Mouse (Mus musculus): ENCODE results near the gene Gm8251. TPM values are rescaled to one million over a fixed set of nuclear protein-coding genes. Genes with fewer than 3 reads are reported as not detected.
"Not testable (repeated sequence)": the region's sequence is repeated elsewhere in the genome, so short reads cannot be mapped to it uniquely, and the experiment has no call there.

The Gm8251 gene
- not detected for total RNA-seq (2021)
- long read RNA-seq, experiment 1, result 0 reads
- long read RNA-seq, experiment 2, result 0 reads

DNA sequence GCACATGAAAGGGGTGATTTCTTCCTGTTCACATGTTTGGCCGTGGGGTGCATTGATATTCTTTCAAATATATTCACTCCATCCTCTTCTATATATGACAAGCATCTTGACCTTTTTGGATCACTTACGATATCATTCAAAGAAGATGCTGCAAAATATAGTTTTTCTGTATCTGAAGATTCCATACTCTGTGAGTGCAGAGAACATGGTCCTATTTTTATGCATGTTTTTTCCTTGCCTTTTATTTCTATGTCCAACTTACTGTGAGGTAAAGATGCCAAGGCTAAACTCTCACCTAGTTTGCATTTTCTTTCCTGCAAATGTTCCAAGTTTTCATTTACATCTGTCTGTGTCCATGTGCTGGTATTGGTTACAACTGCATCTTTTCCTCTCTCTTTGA is at the start of gene Gm8251:
Gm8251 (minus strand) TSS at position 101 of the 400 bp plus-strand sequence.
- no peak for DNase-seq (ENCODE audit: low spot score in 2 of 2)

DNA sequence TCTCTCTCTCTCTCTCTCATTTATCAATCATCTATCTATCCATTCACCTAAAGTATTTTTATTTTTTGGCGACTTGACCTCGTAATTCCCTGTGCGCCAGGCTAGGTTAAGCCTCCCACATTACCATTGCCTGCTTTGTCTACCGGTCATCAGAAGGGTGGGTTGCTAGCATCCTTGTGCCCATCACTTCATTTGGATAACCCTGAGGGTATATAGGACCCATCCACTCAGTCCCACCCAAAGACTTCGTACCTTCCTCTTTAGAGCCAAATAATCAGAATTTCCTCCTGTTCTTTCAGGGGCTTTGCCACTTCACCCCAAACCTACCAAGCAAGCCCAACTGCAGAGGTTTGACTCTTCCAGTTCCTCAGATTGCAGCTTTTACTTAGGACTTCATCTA is 41.2 kb upstream of the Gm8251 start:
- DNase-seq (ENCODE audit: low spot score in 2 of 2), result no peak

DNA sequence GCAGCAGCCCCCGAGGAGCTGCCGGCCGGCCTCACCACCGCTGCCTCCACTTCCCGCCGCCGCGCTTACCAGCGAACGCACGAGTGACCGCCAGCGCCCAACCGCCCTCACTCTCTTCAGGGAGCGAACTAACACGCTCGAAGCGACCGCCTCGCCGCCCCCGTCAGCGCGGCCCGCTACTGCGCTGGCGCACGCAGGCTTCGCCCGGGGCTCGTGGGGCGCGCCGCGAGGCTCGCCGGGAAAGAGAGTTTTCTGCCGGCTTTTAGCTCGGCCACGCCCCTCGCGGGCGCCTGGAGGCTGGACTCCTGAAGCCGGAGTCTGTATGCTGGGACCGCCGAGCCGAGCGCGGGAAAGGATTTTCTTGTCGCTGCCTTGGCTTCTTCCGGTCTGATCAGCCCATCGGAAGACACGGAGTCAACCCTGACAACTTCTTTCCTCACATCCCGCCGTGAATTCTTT is 40.6 kb upstream of the Gm8251 start, which contains the start of gene Tex30:
Tex30 (minus strand) TSS at position 183 of the 459 bp plus-strand sequence.
- DNase-seq (ENCODE audit: low spot score in 2 of 2), result peak; percentile 86 to 94

DNA sequence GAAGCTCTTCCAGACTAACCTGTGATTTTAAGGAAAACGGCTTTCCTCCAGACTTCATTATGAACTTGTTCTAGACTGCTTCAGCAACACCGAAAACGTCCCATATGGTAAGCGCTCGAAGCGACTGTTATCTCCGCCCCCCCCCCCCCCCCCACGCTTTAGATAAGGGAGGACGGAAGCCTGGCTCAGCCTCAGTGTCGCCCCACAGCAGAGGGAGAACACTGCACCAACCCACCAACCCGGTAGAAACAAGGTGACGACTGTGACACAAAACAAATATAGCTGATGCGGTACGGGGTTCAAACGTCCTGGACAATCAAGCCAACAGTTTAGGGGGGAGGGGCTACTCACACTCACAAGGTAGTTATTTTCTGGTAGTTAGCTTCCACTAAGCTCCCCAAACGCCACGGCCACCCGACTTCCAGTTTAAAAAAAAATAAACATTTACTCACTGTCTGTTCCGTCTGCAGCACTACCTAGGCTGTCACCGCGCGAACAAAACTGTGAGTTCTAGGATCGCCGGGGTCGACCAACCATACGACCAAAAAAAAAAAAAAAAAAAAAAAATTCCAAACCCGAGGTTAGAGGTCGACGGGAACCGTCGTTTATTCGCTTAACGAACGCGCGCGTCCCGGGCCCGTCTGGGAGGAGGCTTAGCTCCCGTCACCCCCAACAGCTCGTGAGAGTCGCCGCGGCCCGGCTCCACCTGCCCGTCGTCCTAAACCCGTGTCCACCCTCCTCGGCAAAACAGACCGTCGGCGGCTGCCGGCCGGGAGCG is 39.9 kb upstream of the Gm8251 start:
- DNase-seq (ENCODE audit: low spot score in 2 of 2), result peak in 1 of 2 experiments; percentile 23

DNA sequence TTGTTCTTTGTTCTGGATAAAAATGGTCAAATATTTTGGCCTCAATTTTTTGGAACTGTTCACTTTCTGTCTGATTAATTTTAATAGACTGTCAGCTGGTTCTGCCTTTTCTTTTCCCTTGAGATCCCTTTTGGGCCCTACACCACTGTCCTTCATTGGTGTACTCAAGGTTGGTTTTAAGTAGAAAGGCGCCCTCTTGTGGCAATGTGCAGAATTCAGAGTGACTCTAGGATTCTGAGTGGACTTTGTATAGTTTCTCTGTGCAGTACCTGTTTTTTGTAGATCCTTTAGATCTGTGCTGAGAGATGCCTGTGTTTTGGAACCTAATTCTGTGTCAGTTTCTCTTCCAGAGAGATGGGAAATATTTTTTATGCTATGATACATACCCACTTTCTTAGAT is 2.9 kb upstream of the Gm8251 start:
- DNase-seq (ENCODE audit: low spot score in 2 of 2), result peak in 1 of 2 experiments; percentile 31

DNA sequence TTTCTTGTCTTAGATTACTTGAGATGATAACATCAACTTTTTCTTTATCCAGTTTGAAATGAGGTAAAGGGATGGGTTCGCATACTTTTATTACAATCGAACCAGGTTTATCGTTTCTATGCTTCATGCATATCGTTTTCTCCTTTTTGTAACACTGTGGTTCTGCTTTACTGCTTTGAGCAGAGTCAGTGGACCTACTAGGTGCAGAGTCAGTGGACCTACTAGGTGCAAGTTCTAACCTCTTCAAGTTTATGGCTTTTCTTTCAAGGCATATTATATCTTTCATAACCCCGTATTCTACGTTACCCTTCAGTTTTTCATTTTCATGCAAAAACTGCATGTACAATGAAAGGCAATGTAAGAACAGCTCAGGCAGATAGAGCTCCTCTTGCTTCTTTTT is 1.7 kb upstream of the Gm8251 start:
- DNase-seq (ENCODE audit: low spot score in 2 of 2), result no peak

- no peak for DNase-seq (ENCODE audit: low spot score in 2 of 2)
These were observed 3.9 kb downstream of the Gm8251 start for GRCm38 (mm10) chr1:44057805-44058204.

DNA sequence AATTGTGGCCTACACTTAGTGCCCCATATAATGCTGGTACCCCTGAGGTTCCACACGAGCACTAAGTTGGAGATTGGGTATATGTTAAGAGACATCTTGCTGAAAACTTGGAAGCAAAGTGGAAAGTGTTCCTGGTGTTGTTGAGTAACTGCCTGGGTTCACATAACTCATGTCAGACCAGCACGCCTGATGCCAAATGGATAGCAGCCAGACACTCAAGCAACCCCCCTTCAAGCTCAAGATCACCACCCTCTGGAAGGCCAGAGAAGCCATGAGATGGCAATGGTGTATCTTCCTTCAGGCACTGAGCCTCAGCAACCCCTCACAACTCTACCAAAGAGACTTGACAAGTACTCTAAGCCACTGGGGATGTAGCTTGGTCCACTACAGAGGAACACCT is 15.2 kb downstream of the Gm8251 start:
- no peak for DNase-seq (ENCODE audit: low spot score in 2 of 2)

DNA sequence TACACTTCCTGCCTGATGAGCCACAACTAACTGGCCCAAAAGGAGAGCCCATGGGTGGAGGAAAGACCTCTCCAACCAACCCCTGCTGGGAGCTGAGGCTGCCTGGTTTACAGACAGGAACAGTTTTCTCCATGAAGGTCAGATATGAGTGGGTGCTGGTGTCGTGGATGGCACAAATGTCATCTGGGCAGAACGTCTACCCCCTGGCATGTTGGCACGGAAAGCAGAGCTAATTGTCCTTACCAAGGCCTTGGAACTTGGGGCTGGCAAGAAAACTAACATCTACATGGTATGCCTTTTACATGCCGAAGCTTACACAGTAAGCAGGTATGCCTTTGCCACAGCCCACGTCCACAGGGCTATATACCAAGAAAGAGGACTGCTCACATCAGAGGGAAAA is 16.0 kb downstream of the Gm8251 start:
- not testable (repeated sequence) for DNase-seq (ENCODE audit: low spot score in 2 of 2)

GRCm38 (mm10) chr1:44042555-44042915 is 19.2 kb downstream of the Gm8251 start:
- no peak for DNase-seq (ENCODE audit: low spot score in 2 of 2)

DNA sequence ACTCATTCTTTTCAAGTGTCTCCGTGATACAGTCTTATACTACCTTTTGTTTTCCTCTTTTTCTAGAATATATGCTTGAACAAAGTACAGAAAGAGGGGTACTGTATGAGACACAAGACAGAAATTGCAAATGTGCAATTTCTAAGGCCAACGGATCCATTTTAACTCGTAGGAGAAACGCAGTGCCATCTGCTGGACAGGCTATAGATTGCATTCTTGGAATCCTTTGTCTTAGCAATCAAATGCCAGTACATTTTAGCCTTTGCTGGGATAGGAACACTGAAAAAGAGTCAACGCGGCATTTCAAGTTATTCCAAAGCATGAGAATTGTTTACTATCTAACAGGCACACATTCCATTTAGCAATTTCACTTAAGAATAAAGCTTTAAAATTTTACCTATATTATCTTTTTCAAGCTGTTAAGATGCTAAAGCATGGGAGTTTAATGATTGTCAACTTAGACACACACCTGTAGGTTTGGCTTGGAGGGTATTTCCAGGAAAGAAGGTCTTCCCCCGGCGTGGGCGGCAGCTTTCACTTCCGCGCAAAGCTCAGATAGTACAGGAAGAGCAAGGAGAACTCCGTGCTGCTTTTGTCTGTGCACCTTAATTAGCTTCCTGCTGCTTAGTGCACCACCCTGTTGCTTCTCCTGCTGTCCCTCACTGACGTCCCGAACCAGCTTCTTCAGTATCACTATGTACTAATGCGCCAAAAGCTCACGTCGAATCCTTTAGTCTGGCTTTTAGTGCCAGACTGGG is 19.8 kb downstream of the Gm8251 start:
- DNase-seq (ENCODE audit: low spot score in 2 of 2), result peak in 1 of 2 experiments; percentile 53

DNA sequence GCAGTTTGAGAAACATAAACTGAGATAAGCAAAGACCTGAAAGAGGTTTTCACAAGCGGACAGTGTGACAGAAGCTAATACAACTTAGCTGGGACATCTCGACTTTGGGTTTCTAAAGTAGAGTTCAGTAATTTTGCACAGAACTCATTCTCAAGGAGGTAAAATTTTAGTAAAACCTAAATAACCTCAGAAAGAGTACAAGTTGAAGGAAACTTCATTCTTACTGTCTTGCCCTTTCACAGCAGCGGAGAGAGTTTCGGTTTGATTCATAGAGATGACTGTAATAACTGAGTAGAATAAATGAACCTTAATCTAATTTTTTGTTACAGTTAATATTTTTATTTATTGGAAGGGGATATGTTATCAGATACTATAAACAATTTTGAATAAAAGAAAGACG is 28.8 kb downstream of the Gm8251 start:
- DNase-seq (ENCODE audit: low spot score in 2 of 2), result no peak

DNA sequence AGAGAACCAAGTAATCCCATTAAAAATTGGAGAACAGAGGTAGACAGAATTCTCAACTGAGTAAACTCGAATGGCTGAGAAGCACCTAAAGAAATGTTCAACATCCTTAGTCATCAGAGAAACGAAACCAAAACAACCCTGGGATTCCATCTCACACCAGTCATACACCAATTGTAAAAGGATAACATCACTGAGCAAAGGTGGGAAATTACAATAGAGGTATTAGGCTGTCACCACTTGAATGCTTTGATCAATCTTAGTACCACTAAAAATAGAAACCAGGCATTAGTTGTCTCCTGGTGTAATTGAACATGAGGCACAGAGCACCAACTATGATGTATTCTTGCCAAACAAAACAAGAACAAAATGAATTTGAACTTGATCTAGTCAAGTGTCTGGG is 29.5 kb downstream of the Gm8251 start:
- DNase-seq (ENCODE audit: low spot score in 2 of 2), result no peak

- DNase-seq (ENCODE audit: low spot score in 2 of 2), result no peak
These were observed 34.1 kb downstream of the Gm8251 start for GRCm38 (mm10) chr1:44027651-44028050.

DNA sequence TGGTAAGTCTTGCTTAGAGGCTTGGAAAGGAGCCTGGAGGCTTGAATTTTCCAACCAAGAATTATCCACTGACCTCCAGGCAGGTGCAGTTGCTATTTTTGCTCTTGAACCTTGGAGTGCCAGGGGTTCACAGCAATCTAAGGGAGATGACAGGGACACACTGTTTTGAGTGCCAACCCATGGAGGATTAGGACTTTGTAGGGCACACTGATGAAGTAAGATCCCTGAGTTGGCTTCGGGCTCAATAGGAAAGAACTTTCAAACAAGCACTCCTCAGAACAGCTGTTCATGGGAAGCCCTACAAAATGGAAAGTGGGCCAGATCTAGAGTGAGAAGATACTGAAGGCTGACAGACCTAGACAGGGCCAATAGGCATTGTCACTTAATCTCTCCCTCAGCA is 39.1 kb downstream of the Gm8251 start:
- no peak for DNase-seq (ENCODE audit: low spot score in 2 of 2)

DNA sequence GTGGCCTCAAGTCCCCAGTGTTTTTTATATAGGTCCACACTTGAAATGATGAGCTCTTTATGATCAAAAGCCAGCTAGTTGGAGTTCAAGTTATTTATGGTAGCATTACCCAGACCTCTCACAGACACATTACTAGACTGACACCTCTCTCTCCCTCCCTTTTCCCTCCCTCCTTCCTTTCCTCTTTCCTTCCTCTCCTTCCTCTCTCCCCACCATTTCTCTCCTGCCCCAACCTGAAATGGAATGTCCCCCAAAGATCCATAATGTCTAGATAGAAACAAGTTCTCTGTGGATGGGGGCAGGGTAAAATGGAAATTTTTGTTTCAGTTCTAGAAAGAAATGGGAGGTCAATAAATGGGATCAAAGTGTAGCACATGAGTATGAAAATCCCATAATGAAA is 41.8 kb downstream of the Gm8251 start, which contains the start of gene Mettl21c:
Mettl21c (minus strand) TSS at position 101 of the 400 bp plus-strand sequence.
- DNase-seq (ENCODE audit: low spot score in 2 of 2), result no peak

DNA sequence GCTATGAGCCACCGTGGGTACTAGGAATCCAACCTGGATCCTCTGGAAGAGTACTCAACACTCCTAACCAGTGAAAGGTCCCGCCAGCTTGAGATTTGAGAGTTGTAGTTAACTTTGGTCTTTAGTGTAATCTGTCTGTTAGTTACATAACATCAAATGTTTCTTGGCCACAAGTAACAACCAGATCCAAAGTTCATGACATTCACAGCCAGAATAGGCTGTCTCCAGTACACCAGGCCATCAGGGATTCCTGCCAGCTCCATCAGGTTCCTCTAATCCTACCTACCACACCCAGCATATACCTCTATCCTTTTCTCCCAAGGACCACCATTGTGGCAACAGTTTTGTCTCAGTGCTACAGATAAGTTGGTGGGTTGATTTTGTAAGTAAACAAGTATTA is 46.2 kb downstream of the Gm8251 start:
- DNase-seq (ENCODE audit: low spot score in 2 of 2), result no peak

Other genes starting within 250 kb of the Gm8251 start
- gene Uxs1, start 234.1 kb downstream of the Gm8251 start, total RNA-seq (2021), result 10 to 100 TPM; 18.3 to 19.3 TPM
- 10 to 100 TPM; 46.8 to 52.8 TPM for gene Tpp2, start 128.3 kb downstream of the Gm8251 start, total RNA-seq (2021)
- gene Mettl21c, start 41.9 kb downstream of the Gm8251 start, total RNA-seq (2021), result 10 to 100 TPM; 68.3 to 69.4 TPM
- 1 to 10 TPM; 8.7 TPM for gene Tex30, start 40.5 kb upstream of the Gm8251 start, total RNA-seq (2021)
- 10 to 100 TPM; 22.3 to 23.5 TPM for gene Kdelc1, start 56.9 kb upstream of the Gm8251 start, total RNA-seq (2021)
- gene Bivm, start 57.0 kb upstream of the Gm8251 start, total RNA-seq (2021), result 10 to 100 TPM; 15.3 to 15.9 TPM
- gene Ercc5, start 85.8 kb upstream of the Gm8251 start, total RNA-seq (2021), result 10 to 100 TPM; 15.4 to 18.8 TPM
- gene Mettl21e, start 157.0 kb upstream of the Gm8251 start, total RNA-seq (2021), result 10 to 100 TPM in 1 of 2 experiments, 1 to 10 TPM in 1; 7.1 to 10.6 TPM

Data from gastrocnemius, postnatal 4 days (tissue).